Mouse (Mus musculus): ENCODE data around the gene Ifngr2. TPM values are rescaled to one million over a fixed set of nuclear protein-coding genes. Genes with fewer than 3 reads are reported as not detected.

The Ifngr2 gene
- polyA plus RNA-seq, 1 experiment from 2014 or later = 138 TPM

GRCm38 (mm10) chr16:91533097-91534001 lies 13.5 kb upstream of the Ifngr2 start:
- H3K27ac ChIP-seq (ENCODE audit: low read depth, low read length) = no peak overlapping the region
- TF ChIP-seq CTCF (IDR thresholded peaks at IDR 0.05; ENCODE audit: low read depth) = no peak
- peaks cover 5% of the 10 kb centered on the region; the same call in 1 of the 2 replicates for H3K4me1 ChIP-seq (replicated peaks; ENCODE audit: control insufficient read depth, insufficient read depth, low read length)
- H3K4me2 ChIP-seq (replicated peaks; ENCODE audit: low read depth) = 0 out of 2 replicates have a peak overlapping the region, but pooled peaks have one; percentile 0
- no peaks in the 10 kb centered on the region for H3K27me3 ChIP-seq (replicated peaks; ENCODE audit: control insufficient read depth, insufficient read depth, low read length)
- no peak overlapping the region for H3K9ac ChIP-seq (ENCODE audit: low read depth, low read length)
- whole genome bisulfite sequencing = 47% methylated on average over 23 of the region's 23 CpGs
- H3K4me3 ChIP-seq (ENCODE audit: low read depth, low read length) = no peak overlapping the region
- no peak for ATAC-seq
- H3K36me3 ChIP-seq (ENCODE audit: control insufficient read depth, insufficient read depth) = no peaks in the 10 kb centered on the region
- H3K9me3 ChIP-seq (ENCODE audit: control insufficient read depth) = no peaks in the 10 kb centered on the region

DNA sequence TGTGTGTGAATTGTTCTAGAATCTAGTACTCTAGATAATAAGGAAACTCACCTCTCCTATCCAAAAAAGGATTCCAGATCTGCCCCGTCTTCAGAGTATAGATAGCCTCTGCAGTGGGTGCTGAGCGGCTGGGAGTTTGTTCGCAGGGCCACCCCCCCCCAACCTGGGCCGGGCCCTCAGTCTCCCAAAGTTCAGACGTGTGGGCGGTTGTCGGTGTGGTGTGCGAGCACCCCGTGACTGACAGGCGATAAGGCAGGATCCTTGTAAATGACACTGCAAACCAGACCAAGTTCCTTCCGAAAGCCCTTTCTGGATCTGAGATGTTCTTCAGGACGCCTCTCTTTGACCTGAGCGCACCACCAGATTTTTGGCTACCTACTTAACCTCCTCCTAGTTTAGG lies 12.4 kb upstream of the Ifngr2 start:
- no peaks in the 10 kb centered on the region for H3K27me3 ChIP-seq (replicated peaks; ENCODE audit: control insufficient read depth, insufficient read depth, low read length)
- no peak for TF ChIP-seq CTCF (IDR thresholded peaks at IDR 0.05; ENCODE audit: low read depth)
- ATAC-seq = peak; percentile 94
- no peaks in the 10 kb centered on the region for H3K9me3 ChIP-seq (ENCODE audit: control insufficient read depth)
- peaks cover 5% of the 10 kb centered on the region; the same call in 1 of the 2 replicates for H3K4me1 ChIP-seq (replicated peaks; ENCODE audit: control insufficient read depth, insufficient read depth, low read length)
- 55% methylated on average over 13 of the region's 13 CpGs for WGBS
- H3K36me3 ChIP-seq (ENCODE audit: control insufficient read depth, insufficient read depth) = no peaks in the 10 kb centered on the region
- no peak overlapping the region for H3K4me2 ChIP-seq (replicated peaks; ENCODE audit: low read depth)
- H3K9ac ChIP-seq (ENCODE audit: low read depth, low read length) = no peak overlapping the region
- no peak overlapping the region for H3K4me3 ChIP-seq (ENCODE audit: low read depth, low read length)
- no peak overlapping the region for H3K27ac ChIP-seq (ENCODE audit: low read depth, low read length)

DNA sequence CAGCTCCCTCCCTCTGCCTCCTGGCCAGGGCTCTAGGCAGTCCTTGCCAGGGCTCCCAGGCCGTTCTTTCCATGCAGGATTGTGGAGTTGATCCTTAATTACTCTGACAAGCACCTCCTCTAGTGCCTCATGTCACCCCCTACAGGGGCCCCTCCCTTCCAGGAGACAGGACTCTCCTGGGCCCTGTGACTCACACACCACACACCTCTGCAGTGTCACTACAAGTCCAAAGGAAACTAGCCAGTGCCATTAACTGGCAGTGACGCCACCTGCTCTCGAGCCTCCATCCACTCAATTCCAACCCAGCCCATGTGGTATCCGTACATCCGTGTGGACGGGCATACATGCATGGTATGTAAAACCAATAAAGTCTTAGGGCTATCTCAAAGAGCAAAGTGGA lies 12.0 kb upstream of the Ifngr2 start:
- H3K27me3 ChIP-seq (replicated peaks; ENCODE audit: control insufficient read depth, insufficient read depth, low read length) = no peaks in the 10 kb centered on the region
- peaks cover 5% of the 10 kb centered on the region; the same call in 1 of the 2 replicates for H3K4me1 ChIP-seq (replicated peaks; ENCODE audit: control insufficient read depth, insufficient read depth, low read length)
- no peaks in the 10 kb centered on the region for H3K9me3 ChIP-seq (ENCODE audit: control insufficient read depth)
- no peak overlapping the region for H3K4me3 ChIP-seq (ENCODE audit: low read depth, low read length)
- ATAC-seq = peak; percentile 80
- H3K27ac ChIP-seq (ENCODE audit: low read depth, low read length) = no peak overlapping the region
- no peak overlapping the region for H3K9ac ChIP-seq (ENCODE audit: low read depth, low read length)
- WGBS = 54% methylated on average over 6 of the region's 6 CpGs
- H3K4me2 ChIP-seq (replicated peaks; ENCODE audit: low read depth) = no peak overlapping the region
- no peaks in the 10 kb centered on the region for H3K36me3 ChIP-seq (ENCODE audit: control insufficient read depth, insufficient read depth)
- TF ChIP-seq CTCF (IDR thresholded peaks at IDR 0.05; ENCODE audit: low read depth) = no peak

DNA sequence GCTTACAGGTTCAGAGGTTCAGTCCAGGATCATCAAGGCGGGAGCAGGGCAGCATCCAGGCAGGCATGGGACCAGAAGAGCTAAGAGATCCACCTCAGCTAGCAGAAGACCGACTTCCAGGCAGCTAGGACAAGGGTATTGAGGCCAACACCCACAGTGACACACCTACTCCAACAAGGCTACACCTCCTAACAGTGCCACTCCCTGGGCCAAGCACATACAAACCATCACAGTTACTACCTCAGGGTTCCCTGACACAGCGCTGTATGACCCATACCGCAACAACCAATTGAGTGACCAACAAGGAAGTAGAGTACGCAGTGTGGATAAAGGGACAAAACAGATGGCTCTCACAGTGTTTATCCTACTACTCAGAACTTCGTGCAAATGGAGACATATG lies 10.5 kb upstream of the Ifngr2 start:
- peak; percentile 34 for ATAC-seq

GRCm38 (mm10) chr16:91537065-91537464 lies 9.8 kb upstream of the Ifngr2 start:
- Histone ChIP-seq H3K4me3 (ENCODE audit: low read depth, low read length) (no peak overlapping the region), H3K4me1 (replicated peaks; ENCODE audit: control insufficient read depth, insufficient read depth, low read length) (peaks cover 7% of the 10 kb centered on the region; the same call in 1 of the 2 replicates), H3K36me3 (ENCODE audit: control insufficient read depth, insufficient read depth) (no peaks in the 10 kb centered on the region), H3K9ac (ENCODE audit: low read depth, low read length) (no peak overlapping the region), H3K27me3 (replicated peaks; ENCODE audit: control insufficient read depth, insufficient read depth, low read length) (no peaks in the 10 kb centered on the region), H3K27ac (ENCODE audit: low read depth, low read length) (no peak overlapping the region), H3K4me2 (replicated peaks; ENCODE audit: low read depth) (no peak overlapping the region), H3K9me3 (ENCODE audit: control insufficient read depth) (no peaks in the 10 kb centered on the region)
- 74% methylated on average over 3 of the region's 3 CpGs for WGBS
- TF ChIP-seq CTCF (IDR thresholded peaks at IDR 0.05; ENCODE audit: low read depth) = no peak
- ATAC-seq = no peak

More for the DNA sequence above, 10.5 kb upstream of the Ifngr2 start:
- no peak overlapping the region for H3K27ac ChIP-seq (ENCODE audit: low read depth, low read length)
- H3K9ac ChIP-seq (ENCODE audit: low read depth, low read length) = no peak overlapping the region
- H3K4me2 ChIP-seq (replicated peaks; ENCODE audit: low read depth) = no peak overlapping the region
- no peaks in the 10 kb centered on the region for H3K9me3 ChIP-seq (ENCODE audit: control insufficient read depth)
- no peak overlapping the region for H3K4me3 ChIP-seq (ENCODE audit: low read depth, low read length)
- 64% methylated on average over 6 of the region's 6 CpGs for WGBS
- TF ChIP-seq CTCF (IDR thresholded peaks at IDR 0.05; ENCODE audit: low read depth) = no peak
- H3K27me3 ChIP-seq (replicated peaks; ENCODE audit: control insufficient read depth, insufficient read depth, low read length) = no peaks in the 10 kb centered on the region
- H3K36me3 ChIP-seq (ENCODE audit: control insufficient read depth, insufficient read depth) = no peaks in the 10 kb centered on the region
- peaks cover 6% of the 10 kb centered on the region; the same call in 1 of the 2 replicates for H3K4me1 ChIP-seq (replicated peaks; ENCODE audit: control insufficient read depth, insufficient read depth, low read length)

DNA sequence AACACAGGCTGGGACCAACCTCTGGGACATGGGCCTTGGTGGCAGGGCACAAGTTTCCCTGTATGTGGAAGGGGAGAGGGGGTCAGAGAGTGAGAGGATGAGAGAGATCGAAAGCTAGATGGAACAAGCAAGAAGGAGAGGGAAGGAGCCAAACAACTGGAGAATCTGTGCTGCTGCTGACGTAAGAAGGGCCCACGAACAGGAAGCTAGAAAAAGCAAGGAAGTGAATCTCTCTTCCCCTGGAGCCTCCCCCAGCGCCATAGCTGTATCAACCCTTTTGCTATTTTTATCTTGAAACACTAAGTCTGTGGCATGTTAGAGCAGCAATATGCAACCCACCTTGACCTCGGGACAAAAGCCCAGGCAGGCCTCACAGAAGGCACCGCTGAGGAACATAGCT lies 8.8 kb upstream of the Ifngr2 start:
- ATAC-seq = no peak
- no peak overlapping the region for H3K4me2 ChIP-seq (replicated peaks; ENCODE audit: low read depth)
- H3K27ac ChIP-seq (ENCODE audit: low read depth, low read length) = no peak overlapping the region
- no peaks in the 10 kb centered on the region for H3K9me3 ChIP-seq (ENCODE audit: control insufficient read depth)
- H3K36me3 ChIP-seq (ENCODE audit: control insufficient read depth, insufficient read depth) = no peaks in the 10 kb centered on the region
- H3K27me3 ChIP-seq (replicated peaks; ENCODE audit: control insufficient read depth, insufficient read depth, low read length) = no peaks in the 10 kb centered on the region
- WGBS = 71% methylated on average over 6 of the region's 6 CpGs
- H3K9ac ChIP-seq (ENCODE audit: low read depth, low read length) = no peak overlapping the region
- H3K4me3 ChIP-seq (ENCODE audit: low read depth, low read length) = no peak overlapping the region
- TF ChIP-seq CTCF (IDR thresholded peaks at IDR 0.05; ENCODE audit: low read depth) = no peak
- peaks cover 3% of the 10 kb centered on the region; the same call in 1 of the 2 replicates for H3K4me1 ChIP-seq (replicated peaks; ENCODE audit: control insufficient read depth, insufficient read depth, low read length)
